Mouse (Mus musculus) liver (tissue): ENCODE results near the gene Alox5.

Source experiments
- DNase-seq: peaks from one replicate; pipeline ENCODE4 v3.0.0-alpha.2; 2020; ENCODE audit warnings: mixed read lengths

Alox5 gene

DNA sequence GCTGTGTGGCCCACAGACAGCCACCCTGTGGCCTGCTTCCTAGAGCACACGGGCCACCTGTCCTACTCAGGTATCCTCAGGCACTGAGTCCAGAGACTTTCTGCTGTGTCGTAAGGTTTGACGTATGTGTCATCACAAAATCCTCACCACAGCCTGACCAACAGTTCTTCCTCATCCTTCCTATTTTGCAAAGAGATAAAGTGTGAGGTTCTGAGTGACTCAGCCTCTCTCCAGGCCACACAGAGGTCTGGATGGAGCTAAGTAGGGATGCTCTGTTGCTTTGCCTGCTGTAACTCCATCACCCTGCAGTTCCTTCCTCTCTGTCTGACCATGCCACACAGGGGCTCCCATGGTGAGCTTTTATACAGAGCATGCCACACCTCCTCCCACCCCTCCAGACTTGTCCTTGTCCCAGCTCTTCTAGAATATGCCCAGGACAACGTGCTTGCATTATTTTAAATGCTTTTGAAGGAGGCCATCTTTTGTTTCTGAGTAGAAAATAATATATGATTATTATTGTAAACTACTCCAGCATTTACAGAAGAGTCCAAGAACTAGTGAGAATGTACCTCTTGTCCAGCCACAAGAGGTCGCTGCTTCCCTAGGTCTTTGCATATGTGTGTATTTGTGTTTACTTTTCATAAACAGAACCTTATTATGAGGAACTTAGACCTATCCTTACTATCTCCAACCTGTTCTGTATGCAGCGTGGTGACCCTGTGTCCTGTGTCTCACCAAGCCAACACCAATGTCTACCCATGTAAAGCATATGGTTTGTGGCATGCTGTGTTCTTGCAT, 43.3 kb downstream of the Alox5 start:
- peak; percentile 53 for DNase-seq

DNA sequence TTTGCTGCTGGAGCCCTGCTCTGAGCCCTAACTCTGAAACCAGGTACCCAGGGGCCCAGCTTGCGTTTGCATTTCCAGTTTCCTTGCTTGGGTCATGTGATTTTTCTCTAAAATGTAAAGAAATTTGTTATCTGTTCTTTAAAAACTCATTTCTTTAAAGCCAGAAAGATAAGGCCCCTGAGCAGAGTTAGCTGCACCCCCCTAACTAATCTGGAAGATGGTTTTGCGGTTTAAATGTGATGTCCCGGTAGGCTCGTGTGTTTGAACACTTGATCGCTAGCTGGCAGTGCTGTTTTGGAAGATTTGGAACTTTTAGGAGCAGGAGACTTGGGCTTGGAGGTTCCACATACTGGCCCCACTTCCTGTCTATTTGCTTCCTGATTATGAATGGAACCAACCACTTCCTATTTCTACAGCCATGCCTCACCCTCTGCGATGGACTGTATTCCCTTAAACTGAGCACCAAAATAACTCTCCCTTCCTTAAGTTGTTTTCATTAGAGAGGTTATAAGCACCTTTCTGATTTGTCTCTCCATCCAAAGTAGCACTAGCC, 44.9 kb downstream of the Alox5 start:
- DNase-seq, result no peak

DNA sequence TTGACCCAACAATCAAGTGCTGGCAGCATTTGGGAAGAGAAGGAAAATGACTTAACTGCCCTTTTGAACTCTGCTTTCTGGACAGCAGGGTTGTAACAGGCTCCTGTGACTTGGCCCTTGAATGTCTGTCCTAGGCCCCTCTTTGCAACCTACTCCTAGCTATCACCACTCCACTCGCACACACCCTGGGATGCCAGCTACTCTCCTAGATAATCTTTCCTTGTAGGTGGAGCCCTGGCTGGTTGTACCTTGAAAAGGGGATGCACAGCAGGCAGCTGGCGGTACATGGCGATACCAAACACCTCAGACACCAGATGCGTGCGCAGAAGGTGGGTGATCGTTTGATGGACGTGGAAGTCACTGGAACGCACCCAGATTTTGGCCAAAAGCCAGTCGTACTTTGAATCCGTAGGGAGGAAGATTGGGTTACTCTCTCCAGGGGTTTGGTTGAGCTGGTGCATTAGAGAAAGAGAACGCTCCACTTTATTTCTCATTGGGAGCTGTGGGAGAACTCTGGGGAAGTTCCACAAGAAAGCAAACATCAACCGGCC, 45.8 kb downstream of the Alox5 start:
- no peak for DNase-seq

DNA sequence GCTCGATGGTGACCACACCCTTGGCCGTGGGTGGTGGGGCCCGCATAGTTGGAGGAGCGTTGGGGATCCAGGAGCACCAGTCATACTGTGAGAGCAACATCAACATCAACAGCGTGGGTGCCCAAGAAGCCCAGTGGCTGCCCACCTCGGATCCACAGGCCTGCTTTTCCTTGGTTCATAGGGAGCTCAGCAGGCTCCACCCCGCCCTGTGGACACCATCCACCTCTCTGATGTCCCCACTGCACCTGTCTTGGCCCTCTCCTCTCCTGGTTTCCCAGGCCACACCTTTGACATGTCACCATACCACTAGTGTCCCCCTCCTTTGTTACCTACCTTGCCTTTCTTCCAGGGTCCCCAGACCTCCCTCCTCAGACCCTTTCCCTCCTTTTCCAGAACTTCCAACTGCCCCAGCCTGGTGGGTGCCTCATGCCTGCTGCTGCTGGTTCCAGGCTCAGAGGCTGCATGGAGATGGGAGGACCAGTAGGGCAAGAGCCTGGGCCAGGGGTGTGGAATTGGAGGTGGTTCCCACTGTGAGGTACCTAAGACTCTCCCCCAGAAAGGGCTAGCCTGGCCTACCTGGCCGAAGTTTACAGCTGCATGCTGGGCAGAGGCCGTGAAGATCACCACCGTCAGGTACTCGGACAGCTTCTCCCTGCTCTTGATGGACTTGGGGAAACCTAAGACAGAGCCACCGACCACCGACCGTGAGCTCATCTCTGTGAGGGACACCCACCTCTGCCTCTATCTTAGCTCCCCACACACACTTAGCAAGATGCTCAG, 48.2 kb downstream of the Alox5 start:
- DNase-seq, result no peak

DNA sequence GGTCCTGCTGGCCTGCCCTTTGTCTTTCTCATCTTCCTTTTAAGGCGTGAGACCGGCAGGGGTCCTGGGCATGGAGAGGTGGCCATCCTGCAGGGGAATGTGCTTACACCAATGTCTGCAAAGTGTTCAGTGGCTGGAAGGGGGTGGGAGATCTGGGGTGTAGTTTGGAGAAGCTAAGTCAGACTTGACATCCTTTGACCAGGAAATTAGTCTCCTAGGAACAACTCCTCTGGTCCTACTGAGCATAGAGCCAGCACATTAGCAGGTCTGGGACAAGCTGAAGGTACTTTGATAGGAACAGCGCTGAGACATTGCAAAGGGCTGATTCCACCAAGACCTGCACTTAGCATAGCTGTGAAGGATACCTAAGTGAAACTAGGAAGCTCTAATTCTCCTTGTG, 49.3 kb downstream of the Alox5 start:
- DNase-seq, result no peak

DNA sequence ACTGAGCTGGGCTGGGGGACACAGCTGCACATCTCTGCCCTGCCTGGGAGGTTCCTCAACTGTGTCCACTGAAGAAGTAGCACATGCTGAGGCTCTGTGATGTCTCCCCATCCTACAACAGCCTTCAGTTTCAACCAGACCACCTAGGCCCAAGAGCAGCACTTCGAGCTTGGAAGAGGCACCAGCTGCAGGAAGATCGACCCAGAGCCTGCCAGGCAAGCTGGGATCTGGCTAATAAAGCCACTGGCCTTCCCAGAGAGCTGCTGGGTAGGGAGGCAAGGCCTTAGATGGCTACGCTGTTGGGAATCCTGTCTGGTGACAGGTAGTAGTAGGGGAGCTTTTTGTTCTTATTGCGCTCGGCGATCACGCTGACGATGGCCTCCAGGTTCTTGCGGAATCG, 50.5 kb downstream of the Alox5 start:
- no peak for DNase-seq

DNA sequence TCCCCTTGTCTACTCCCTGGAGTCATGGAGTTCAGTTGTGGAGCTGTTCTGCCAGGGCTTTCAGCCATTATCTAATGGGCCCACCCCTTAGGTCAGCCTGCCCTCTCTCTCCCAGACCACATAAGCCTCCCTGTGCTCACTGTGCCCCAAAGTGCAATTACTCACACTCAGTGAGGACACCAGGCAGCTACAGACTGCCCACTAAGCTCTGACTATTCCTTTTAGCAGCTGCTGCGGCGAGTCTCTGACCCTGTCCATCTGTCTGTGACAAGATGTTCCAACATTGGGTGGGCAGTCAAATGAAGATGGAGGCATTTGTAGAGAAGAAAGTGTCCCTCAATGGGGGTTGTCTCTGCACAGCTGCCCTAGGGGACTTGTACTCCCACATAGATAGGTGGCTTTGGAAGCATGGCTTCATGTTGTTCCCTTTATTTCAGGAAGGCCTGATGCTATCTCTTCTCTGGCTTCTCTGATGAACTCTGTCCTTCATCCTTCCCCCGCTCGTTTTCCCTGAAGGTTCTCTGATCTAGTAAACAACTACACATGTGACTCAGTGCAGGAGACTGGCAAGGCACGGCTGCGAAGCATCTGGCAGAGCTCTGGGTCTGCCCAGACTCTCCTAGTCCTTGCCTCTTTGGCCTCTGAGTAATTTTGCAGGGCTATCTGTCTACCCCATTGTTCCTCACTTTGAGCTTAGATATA, 52.9 kb downstream of the Alox5 start:
- no peak for DNase-seq

DNA sequence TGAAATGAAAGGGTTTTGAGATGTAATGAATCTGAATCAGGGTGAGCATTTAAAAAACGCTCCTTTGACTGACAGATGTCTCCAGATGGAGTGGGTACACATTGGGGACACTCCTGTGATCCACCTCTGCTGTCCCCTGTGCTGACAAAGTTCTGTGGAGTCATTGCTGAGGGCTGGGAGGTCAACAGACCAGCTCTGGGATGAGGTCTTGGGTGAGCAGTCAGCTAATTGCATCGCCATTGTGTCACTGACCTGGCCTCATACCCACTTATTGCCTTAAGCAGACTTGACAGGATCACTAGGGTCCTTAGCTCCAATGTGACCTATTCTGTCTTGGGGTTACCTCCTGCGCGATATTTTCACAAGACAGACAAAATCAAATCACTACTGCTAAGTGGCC, 53.8 kb downstream of the Alox5 start:
- no peak for DNase-seq

DNA sequence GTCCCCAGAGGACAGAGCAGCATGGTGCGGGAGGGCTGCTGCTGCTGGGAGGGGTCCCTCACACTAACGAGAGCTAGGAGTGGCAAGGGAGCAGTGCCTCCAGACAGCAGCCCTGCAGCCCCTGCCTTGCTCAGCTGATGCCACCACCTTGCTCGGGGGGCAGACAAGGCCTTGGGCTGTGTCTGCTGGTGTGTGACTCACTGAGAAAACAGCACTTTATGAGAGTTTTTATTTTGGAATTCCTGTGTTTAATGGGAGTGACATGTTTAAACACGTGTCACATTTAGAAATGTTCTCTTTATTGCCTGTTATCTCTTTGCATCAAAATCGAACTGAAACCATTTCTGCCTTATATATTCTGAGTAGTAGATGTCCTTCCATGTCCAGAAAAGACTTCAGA, 54.3 kb downstream of the Alox5 start:
- DNase-seq, result no peak

DNA sequence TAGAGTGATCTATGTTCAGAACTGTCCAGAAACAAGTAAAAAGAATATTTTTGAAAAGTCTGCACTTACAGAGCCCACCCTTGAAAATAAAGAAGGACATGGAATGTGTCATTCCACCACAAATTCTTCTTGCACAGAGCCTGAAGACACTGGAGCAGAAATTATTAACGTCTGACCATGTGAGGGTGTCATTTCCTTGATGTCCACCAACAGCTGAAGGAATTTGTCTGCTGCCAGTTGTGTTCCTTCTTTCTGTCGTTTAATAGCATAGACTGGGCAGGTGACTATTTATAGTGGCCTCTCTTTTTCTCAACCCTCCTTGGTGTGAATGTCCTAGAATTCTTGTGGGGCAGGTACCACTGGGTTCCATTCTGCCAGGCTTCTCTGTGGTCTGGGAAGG, 54.8 kb downstream of the Alox5 start:
- DNase-seq, result no peak

DNA sequence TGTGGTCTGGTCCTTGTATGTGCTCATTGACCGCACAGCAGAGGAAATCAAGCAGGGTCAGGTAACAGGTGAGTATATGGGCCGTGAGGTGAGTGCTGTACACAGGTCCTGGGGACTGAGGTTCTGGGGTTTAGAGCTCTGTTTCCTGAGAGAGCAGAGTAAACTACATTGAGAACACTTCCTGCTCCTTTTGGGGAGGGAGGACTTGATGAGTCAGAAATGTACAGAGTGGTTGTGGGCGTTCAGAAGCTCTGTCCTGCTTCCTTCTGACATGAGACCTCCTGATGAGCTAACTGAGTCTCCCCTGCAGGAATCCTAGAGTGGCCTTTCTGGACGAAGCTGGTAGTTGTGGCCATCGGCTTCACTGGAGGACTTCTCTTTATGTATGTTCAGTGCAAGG, 55.3 kb downstream of the Alox5 start:
- no peak for DNase-seq

DNA sequence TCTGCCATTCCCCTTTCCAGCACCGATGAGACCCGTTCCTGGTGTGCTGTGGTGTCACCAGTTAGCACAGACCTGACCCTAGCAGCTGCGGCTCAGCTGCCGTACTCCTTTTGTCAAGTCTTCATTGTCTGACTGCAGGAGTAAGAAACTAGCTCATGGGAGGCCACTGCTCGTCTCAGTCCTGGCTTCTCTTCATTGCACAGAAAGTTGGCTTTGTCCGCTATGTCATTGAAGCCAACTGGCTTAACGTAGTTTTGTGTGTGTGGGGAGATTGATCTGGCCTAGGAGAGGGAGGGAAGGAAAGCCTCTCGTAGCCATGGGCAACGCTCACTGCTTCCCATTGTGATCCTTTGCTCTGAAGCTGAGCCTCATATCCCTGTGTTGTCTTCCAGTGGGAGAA, 55.7 kb downstream of the Alox5 start:
- DNase-seq, result no peak

DNA sequence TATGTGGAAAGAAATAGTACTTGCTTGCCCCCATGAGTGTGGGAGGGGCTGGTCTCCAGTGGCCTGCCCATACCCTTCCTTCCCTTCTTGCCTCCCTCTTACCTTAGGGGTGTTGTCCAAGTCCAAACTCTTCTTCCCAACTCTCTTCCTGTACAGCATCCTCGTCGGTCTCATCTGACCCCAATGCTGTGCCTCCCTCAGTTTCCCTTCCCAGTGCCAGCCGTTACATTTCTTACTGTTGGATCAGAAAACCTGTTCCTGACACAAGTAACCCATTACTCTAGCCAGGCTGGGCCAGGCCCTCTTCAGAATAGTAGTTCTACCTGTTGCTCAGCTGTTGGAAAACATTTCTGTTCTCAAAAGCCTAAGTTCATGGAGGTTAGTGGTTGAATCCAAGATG, 58.6 kb downstream of the Alox5 start:
- no peak for DNase-seq

DNA sequence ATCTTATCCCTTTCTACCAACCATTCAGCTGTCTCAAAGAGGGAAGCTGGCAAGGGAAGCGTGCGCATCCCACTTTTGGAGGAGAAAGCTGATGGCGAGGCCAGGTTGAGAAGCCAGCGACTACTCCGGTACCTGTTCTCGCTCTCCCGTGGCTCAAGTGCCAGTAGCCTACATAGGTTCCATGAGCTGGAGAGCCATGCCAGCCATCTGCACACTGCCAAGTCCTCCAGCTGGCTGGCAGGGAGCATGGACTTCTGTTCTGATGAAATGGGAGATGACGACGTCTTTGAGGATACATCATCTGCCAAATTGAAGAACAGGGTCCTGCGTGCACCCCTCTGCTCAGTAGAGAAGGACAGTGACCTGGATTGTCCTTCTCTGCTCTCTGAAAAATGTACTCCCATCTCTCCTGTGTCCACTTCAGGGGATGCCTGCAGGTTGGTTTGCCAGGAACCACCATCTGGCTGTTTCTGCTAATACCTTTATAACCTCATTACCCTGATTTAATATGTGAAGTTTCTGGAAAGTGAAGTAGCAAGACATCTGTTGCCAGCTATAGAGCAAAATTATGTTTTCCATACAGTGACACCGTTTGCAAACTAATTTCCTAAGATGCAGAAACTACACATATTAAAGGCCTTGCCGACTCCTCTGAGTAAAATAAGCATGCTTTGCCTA, 59.1 kb downstream of the Alox5 start:
- DNase-seq, result no peak

DNA sequence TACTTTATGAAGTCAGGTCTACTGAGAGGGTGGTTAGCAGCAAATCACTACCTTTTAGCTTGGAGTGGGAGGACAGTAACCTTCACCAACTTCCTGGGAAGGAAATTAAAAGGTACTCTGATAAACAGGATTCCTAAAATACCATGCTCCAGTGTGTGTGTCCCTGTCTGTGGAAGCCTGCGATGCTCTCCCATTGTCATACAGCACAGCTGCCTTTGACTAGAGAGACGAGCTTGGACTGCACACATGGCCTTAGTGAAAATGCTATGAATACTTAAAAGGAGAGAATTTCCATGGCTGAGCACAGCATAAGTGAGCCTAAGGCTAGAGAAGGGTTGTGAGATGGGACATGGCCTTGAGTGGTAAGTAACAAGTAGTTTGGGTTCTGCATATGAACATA, 62.8 kb downstream of the Alox5 start:
- DNase-seq, result no peak

DNA sequence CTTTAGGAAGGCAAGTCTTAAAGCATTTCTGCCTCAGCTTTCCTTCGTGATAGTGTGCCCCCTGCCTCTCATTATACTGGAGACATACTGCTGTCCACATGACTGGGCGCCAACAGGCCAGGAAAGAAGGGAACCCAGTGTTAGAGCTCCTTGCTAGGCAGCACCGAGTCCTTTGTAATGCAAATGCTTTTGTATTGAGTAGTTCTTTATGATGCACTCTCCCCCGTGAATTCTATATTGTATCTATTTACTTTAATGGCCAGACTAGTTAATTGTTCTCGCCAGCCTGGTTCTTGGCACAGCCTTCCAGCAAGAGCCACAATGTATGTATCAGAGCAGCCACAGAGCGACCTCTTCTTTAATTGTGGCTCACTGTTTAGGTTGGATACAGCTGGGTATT, 63.4 kb downstream of the Alox5 start:
- no peak for DNase-seq

DNA sequence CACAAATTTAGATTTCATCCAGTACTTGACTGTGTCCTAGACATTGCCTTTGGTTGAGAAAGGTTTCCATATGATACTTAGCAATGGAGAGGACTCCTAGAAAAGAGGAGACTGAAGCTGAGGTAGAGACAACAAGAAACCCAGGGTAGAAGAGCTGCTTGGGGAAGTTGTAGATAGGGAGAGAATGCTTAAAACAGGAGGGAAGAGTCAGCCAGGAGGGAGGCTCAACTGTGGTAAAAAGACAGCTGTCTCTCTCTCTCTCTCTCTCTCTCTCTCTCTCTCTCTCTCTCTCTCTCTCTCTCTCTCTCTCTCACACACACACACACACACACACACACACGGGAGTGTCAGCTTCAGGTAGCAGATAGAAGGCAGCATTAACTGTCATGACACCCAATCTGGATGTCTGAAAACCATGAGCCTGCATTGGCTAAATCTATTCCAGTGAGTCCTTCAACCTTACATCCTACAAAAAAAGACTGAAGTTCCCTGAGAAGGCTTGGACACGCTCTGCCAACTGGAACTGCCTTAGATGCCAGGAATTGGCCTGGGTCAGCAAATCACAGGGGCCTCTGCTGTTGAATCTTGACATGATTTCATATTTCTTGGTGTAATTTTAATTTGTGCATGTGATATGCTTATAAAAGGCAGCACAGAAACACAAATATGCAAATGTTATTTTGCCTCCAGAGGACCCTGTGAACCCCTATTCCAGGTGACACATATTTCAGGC, 65.9 kb downstream of the Alox5 start:
- no peak for DNase-seq

DNA sequence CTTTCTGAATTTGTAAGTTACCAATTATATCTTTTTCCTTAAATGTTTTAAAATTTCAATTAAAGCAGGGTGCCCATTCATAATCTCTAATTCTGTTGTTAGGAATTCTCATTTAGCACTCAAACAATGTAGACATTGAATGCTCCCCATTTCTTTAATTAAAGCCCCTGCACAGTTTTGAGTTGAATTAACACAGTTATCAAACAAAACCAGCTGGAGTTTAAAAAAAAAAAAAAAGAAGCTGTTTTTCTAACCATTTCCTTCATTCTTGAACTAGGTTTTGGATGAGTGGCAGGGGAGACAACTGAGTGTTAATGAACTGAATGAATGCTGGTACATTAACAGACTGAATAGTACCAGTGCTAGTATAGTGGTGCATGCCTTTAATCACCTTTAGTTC, 71.5 kb downstream of the Alox5 start:
- DNase-seq, result no peak

DNA sequence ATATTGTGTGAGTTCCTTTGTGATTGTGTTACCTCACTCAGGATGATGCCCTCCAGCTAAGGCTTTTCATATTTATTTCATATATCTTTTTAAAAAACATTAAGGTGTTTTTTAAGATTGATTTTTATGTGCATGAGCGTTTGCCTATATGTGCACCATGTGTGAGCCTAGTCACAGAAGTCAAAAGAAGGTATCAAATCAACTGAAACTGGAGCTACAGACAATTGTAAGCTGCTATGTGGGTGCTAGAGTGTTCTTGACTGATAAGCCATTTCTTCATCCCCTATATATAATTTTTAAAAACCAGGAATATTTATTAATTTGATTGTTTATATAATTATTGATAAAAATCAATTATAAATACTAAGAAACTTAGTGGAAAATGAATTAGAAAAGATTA, 72.9 kb downstream of the Alox5 start:
- no peak for DNase-seq

DNA sequence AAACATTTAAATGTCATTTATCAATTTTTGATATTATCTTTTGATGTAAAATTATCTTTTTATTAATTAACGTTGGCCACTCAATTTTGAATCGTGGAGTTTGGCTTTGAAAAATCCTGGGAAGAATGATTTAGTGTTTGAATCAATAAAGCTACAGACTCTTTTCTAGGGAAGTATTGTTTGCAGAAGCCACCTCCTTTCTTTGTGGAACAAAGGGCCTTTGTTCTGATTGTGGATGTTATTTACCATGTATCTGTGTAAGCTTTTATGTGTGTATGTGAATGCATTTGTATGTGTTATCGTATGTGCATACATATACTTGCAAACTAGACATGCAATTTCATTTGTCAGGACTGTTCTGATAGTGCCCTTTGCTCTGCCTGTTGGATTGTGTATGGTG, 74.5 kb downstream of the Alox5 start:
- no peak for DNase-seq

DNA sequence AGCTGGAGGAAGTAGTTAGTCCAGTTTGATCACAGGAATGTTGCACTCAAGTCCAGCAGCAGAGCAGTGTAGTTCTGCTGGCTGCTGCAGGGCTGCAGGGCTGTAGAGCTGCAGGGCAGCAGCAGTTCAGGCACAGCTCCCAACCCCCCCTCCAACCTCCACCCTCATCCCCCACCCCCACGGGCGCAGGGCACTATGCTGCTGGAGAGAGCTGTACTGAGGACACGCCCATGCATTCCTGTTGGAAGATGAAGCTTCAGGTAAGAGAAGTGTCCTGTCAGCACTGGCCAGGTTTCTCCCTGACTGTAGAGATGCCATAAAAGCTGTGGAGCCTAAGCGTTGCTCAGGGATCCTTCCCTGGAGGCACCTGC, 74.9 kb downstream of the Alox5 start:
- no peak for DNase-seq
